Mouse (Mus musculus): ENCODE results near the gene Ddx24. TPM values are rescaled to one million over a fixed set of nuclear protein-coding genes. Genes with fewer than 3 reads are reported as not detected.

Gene Ddx24
- polyA plus RNA-seq, 1 experiment from 2014 or later = 101 TPM

DNA sequence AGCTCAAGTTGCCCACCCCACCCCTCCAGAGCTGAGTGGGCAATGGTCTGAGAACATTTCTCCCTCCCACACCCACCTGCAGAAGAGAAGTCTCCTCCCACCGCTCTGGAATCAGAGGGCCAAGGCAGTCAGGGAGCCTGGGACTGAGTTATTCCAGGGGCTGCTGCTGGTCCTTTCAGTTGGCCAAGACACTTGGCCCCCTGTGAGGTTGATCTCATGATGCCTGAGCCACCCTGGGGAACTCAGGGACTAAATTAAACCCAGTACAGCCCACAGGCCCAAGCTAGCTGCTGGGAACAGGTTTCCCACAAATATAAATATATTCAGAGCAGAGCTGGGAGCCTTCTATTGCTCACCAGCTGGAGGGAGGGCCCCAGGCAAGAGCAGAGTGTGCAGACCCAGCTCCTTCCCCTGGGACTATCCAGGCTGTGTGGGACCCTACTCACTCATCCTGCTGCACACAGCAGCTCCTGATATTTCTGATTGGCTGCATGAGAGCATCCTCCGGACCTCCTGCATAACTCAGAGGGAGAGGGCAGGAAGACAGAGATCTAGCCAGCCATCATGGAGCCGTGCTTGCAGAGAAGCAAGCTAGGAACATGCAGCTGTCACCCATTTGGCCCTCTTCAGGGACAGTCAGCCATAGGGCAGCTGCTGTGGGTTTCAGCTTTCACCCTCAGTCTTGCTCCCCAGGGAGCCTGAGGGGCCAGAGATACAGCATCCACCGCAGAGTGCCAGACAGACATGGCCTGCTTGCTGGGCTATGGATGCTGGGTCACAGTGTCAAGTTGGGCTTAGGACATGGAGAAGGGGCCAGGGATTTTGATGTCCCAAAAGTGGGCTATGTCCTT lies 66.5 kb downstream of the Ddx24 start:
- H3K36me3 ChIP-seq = no peaks in the 10 kb centered on the region
- no peaks in the 10 kb centered on the region for H3K9me3 ChIP-seq (replicated peaks)
- 68% methylated on average over 4 of the region's 4 CpGs for WGBS
- H3K27ac ChIP-seq (replicated peaks) = 0 out of 2 replicates have a peak overlapping the region, but pooled peaks have one; percentile 42
- H3K27me3 ChIP-seq (ENCODE audit: low read depth, poor library complexity, severe bottlenecking) = no peaks in the 10 kb centered on the region
- H3K4me3 ChIP-seq = no peak overlapping the region
- DNase-seq (ENCODE audit: low spot score) = no peak
- peaks cover 18% of the 10 kb centered on the region for H3K4me1 ChIP-seq

DNA sequence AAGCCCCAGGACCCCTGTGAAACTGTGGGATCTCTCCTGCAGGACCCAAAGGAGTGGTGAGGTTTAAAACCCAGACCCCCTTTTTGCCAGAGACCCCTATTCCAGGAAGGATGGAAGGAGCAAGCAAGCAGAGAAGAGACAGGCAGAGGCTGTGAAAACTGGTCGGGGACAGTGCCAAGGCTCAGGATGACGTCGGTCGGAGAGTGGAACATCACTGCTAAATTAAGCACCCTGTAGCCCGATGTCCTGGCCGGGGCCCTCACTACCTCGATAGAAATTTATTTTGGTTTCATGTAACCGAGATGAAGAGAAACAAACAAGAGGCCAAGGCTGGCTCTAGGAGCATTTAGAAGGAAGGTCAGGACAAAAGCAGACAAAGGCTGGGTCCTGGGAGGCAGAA lies 67.4 kb downstream of the Ddx24 start:
- 78% methylated on average over 8 of the region's 8 CpGs for WGBS
- Histone ChIP-seq H3K27me3 (ENCODE audit: low read depth, poor library complexity, severe bottlenecking) (no peaks in the 10 kb centered on the region), H3K9me3 (replicated peaks) (no peaks in the 10 kb centered on the region), H3K36me3 (no peaks in the 10 kb centered on the region), H3K27ac (replicated peaks) (no peak overlapping the region), H3K4me1 (peaks cover 24% of the 10 kb centered on the region), H3K4me3 (no peak overlapping the region)
- DNase-seq (ENCODE audit: low spot score) = no peak

Other genes with a start within 250 kb of the Ddx24 start
- gene Prima1, start 183.7 kb downstream of the Ddx24 start, polyA plus RNA-seq (2016; fragmentation: Nextera tagmentation; extraction: Ambion mirVana) = 1.5 and 1.8 TPM in 2 replicates
- 52.7 and 54.9 TPM in 2 replicates for gene Fam181a, start 114.9 kb downstream of the Ddx24 start, polyA plus RNA-seq (2016; fragmentation: Nextera tagmentation; extraction: Ambion mirVana)
- 0.53 and 0.83 TPM in 2 replicates for gene Asb2, start 69.8 kb downstream of the Ddx24 start, polyA plus RNA-seq (2016; fragmentation: Nextera tagmentation; extraction: Ambion mirVana)
- gene Otub2, start 37.1 kb downstream of the Ddx24 start, polyA plus RNA-seq (2016; fragmentation: Nextera tagmentation; extraction: Ambion mirVana) = 11.8 and 12.7 TPM in 2 replicates
- gene 9330161L09Rik, start 18.0 kb downstream of the Ddx24 start, polyA plus RNA-seq (2016; fragmentation: Nextera tagmentation; extraction: Ambion mirVana) = 0.47 and 0.89 TPM in 2 replicates
- 0.75 and 1.4 TPM in 2 replicates for gene Ifi27, start 8.4 kb upstream of the Ddx24 start, polyA plus RNA-seq (2016; fragmentation: Nextera tagmentation; extraction: Ambion mirVana)
- 0.48 and 1.4 TPM in 2 replicates for gene Ifi27l2a, start 17.9 kb upstream of the Ddx24 start, polyA plus RNA-seq (2016; fragmentation: Nextera tagmentation; extraction: Ambion mirVana)
- gene Ifi27l2b, start 31.4 kb upstream of the Ddx24 start, polyA plus RNA-seq (2016; fragmentation: Nextera tagmentation; extraction: Ambion mirVana) = not detected in 2 replicates
- gene Ppp4r4, start 106.5 kb upstream of the Ddx24 start, polyA plus RNA-seq (2016; fragmentation: Nextera tagmentation; extraction: Ambion mirVana) = 2.6 and 3.4 TPM in 2 replicates
- not detected in 2 replicates for gene Serpina10, start 205.6 kb upstream of the Ddx24 start, polyA plus RNA-seq (2016; fragmentation: Nextera tagmentation; extraction: Ambion mirVana)
- gene Serpina6, start 231.4 kb upstream of the Ddx24 start, polyA plus RNA-seq (2016; fragmentation: Nextera tagmentation; extraction: Ambion mirVana) = not detected in 2 replicates

Data from midbrain, embryonic 10.5 days (tissue).